Mouse (Mus musculus): ENCODE results near the gene Adig.

GRCm38 (mm10) chr2:158555812-158556211 is 53.4 kb downstream of the Adig start:
- TF ChIP-seq UBTF (IDR thresholded peaks at IDR 0.05; ENCODE audit: low read depth, low read length) (no peak), MAFK (IDR thresholded peaks at IDR 0.05; ENCODE audit: insufficient replicate concordance, low read length) (no peak), CTCF (conservative IDR thresholded peaks at IDR 0.05 in 1 of 2, IDR thresholded peaks at IDR 0.05 in 1 of 2; ENCODE audit: low read depth in 2 of 2, low read length in 2 of 2) (no peak), USF1 (IDR thresholded peaks at IDR 0.05; ENCODE audit: low read depth, low read length) (no peak), MEF2A (IDR thresholded peaks at IDR 0.05; ENCODE audit: borderline replicate concordance, low read depth, low read length) (no peak), GABPA (IDR thresholded peaks at IDR 0.05; ENCODE audit: insufficient replicate concordance, low read depth, low read length) (no peak), MAZ (IDR thresholded peaks at IDR 0.05; ENCODE audit: low read depth, low read length) (no peak), SMC3 (IDR thresholded peaks at IDR 0.05; ENCODE audit: low read depth, low read length) (no peak), CHD2 (IDR thresholded peaks at IDR 0.05; ENCODE audit: low read length) (no peak), SIN3A (IDR thresholded peaks at IDR 0.05; ENCODE audit: low read length) (no peak)

All from CH12.LX (cell line).